Mouse (Mus musculus) right cerebral cortex, postnatal 25 days (tissue): ENCODE data around the gene Gm21732.
"Not testable (repeated sequence)": the region's sequence is repeated elsewhere in the genome, so short reads cannot be mapped to it uniquely, and the experiment has no call there.

Experiments
- DNase-seq: peaks from one replicate; pipeline ENCODE4 v3.0.0; 2022

Gm21732 gene

DNA sequence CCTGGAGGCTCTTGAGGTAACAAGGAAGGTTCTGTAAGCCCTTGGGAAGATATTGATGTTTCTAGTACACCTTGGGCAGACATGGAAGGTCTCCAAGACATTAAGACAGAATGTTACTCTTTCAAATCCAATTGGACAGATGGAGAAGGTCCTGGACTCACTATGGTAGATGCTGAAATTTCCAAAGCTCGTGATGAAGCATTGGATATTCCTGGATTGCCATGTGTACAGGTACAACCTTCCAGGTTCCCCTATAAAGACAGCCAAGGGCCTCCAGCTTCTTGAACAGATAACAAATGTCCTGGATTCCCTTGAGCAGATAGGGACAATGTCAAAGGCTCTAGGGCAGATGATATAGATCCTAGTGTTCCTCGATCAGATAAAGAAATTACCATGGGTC is at the start of gene Gm21732:
Gene Gm21732 (minus strand): TSS at position 101 of the 400 bp plus-strand sequence.
- DNase-seq: not testable (repeated sequence)
